Mouse (Mus musculus) C2C12 (cell line): Measurements from ENCODE around the gene Fndc11.

Experiments used
- CTCF ChIP-seq: IDR thresholded peaks from one replicate; pipeline ENCODE4 v1.5.1; 2011; ENCODE audit not compliant: control insufficient read depth, insufficient read depth, insufficient read length
- MYOD1 ChIP-seq: IDR thresholded peaks from one replicate; pipeline ENCODE4 v1.6.1; 2011; ENCODE audit warnings: low read depth; ENCODE audit not compliant: control insufficient read depth, insufficient read length
- MYOG ChIP-seq: IDR thresholded peaks from one replicate; pipeline ENCODE4 v1.6.1; 2011; ENCODE audit not compliant: control insufficient read depth, insufficient read length; ENCODE audit errors: extremely low read depth
- USF1 ChIP-seq: IDR thresholded peaks from one replicate; pipeline ENCODE4 v1.6.1; 2011; ENCODE audit warnings: low read depth, mild to moderate bottlenecking, control low read depth, moderate library complexity

GRCm38 (mm10) chr2:181242314-181242665 lies 22.5 kb downstream of the Fndc11 start:
- TF ChIP-seq CTCF (no peak), MYOG (no peak), MYOD1 (no peak), USF1 (no peak)
